Mouse (Mus musculus): ENCODE results near the gene Csde1. TPM values are rescaled to one million over a fixed set of nuclear protein-coding genes. Genes with fewer than 3 reads are reported as not detected.

Gene Csde1
- total RNA-seq, 2 experiments from 2014 or later: 384 to 408 TPM

DNA sequence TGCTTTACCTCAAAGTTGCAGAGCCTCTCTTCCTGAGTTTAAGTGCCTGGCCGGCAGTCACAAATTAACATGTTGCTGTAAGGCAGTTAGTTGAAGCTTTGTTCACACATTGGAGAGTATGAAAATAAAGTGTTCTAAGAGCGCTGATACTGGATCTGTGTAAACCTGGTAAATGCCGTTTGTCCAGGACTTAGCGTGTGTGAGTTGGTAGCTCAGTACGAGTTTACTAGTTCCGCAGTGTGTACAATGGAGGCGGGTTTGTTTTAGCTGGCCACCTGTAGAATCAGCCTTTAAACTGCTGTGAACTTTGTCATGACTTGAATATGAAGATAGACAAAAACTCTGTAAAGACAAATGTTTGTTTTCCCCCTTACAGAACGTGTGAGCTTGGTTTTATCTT, 46.7 kb downstream of the Csde1 start:
- DNase-seq: no peak

- DNase-seq: no peak
Measured at GRCm38 (mm10) chr3:103068971-103069370, 48.7 kb downstream of the Csde1 start.

DNA sequence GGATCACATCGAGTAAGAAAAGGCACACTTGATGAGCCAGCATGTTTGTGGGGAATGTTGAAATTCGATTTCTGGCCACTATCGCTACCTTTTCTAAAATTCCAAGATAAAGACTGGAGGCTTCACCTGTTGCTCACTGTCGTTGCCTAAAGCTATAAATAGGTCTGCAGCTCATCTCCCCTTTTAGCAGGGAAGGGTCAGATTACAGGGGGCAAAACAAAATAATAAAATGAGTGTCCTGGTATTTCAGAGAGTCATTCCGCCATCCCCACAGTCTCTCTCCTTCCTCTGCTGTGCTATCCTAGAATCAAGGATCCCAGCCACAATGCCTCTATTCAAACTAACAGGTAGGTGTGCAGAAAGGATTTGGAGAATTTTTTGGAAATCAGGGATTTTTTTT, 53.5 kb downstream of the Csde1 start, which contains the start of gene Ampd1:
Gene Ampd1 (plus strand): TSS at position 244 of the 400 bp plus-strand sequence.
- DNase-seq: no peak

GRCm38 (mm10) chr3:103075871-103076270, 55.6 kb downstream of the Csde1 start:
- DNase-seq: no peak

DNA sequence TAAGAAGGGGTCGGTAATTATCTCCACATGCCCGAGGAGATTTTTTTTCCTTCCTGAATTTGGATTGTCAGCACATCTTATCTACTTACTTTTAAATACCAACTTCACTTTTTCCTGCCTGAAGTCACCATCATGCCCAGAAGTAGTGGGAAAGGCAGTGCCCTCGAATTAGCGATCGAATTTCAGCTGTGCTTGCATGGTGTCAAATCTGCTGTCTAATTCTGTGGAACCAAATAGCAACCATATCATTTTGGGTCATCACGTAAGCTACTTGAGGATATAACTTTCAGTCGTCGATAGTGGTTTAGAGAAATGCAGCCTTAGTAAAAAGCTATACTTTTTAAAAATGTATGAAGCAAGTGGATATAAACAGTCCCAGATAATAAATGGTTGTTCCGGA, 56.2 kb downstream of the Csde1 start:
- no peak for DNase-seq

DNA sequence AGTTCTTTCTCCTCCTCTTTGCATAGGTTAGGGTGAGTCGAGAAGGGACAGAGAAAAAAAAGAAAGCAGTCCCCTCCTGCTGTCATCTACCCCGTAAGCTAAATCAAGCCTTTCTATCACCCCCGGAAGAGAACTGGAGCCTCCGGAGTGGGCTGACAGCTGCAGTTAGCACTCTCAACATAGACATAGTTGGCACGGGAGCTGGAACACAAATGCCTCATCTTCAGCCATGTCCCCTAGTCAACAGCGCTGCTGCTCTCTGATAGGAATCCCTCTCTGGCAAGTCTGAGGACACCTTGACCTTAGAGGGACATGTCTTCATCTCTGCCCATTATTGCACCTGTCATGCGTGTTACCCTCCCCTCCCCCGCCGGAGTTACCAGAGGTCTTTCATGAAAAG, 59.1 kb downstream of the Csde1 start:
- DNase-seq: peak; percentile 5

DNA sequence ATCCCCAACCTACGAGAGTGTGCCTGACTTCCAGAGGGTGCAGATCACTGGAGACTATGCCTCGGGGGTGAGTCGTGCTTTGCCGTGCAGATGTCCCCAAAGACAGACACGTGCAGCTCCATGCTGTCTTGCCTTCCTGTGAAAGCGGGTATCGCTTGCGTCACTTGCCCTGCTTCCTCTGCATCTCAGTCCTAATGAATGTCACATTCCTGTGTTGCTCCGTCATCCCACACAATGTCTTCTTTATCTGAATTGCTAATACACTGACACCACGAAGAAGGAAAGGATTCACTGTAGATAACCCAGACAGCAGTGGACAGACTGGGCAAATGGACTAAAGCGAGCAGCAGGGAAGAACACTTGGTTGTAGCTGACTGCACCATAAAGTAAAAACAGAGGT, 60.8 kb downstream of the Csde1 start:
- DNase-seq: no peak

- DNase-seq: no peak
Measured at GRCm38 (mm10) chr3:103081861-103082453, 61.7 kb downstream of the Csde1 start.

- DNase-seq: no peak
Measured at GRCm38 (mm10) chr3:103082761-103083160, 62.5 kb downstream of the Csde1 start.

GRCm38 (mm10) chr3:103085986-103086385, 65.8 kb downstream of the Csde1 start:
- no peak for DNase-seq

DNA sequence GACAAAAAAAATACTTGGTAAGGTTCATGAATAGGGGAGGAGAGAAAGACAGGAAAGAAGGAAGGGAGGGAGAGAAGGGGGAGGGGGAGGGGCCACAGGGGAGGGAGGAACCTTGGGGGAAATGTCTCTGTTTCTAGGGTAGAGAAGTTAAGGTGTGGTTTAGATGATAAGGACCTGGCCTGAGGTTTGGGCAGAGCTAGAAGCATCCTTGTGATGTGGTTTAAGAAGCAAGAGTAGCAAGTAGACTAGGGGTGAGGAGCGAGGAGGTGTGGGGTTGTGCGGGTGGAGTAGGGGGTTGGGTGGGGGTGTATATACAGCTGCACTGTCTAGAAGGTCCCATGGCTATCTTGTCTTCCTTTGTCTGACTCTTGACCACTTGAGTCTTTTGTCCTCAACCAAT, 71.5 kb downstream of the Csde1 start:
- DNase-seq: no peak

- DNase-seq: no peak
Measured at GRCm38 (mm10) chr3:103098662-103099061, 78.4 kb downstream of the Csde1 start.

GRCm38 (mm10) chr3:103099667-103100066, 79.4 kb downstream of the Csde1 start:
- DNase-seq: no peak

DNA sequence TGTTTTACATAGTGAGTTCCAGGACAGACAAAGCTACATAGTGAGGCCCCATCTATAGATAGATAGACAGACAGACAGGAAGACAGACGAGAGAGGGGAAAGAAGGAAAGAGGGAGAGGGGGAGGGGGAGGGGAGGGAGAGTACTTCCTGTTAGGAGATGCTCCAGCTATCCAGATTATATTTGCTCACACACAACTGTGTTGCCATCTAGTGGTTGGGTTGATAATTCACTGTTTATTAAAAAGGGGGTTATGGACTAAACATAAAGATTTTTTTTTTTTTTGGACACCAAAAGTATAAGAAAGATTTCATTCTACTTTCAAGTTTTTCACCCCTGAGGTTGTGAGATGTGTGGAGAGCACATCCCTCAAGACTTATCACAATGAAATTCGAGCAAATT, 80.5 kb downstream of the Csde1 start:
- no peak for DNase-seq

- no peak for DNase-seq
Measured at GRCm38 (mm10) chr3:103101194-103101593, 81.0 kb downstream of the Csde1 start.

DNA sequence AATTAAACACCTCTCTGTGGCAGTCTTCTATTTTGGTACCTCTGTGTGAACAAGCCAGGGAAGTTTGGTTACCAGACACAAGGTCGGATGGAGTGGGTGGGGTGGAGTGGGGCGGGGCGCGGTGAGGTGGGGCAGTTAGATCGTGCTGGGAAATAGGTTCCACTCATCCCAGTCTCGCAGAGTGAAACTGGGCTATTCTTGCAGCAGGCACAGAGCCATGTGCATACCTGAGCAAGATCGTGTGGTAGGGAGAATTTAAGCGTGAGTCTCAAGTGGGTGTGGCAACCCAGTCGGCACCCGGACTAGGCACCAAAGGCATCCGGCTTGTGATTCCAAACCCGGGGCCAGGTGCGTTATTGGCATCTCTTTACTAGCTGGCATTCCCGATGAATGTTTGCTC, 81.7 kb downstream of the Csde1 start:
- DNase-seq: peak; percentile 14

DNA sequence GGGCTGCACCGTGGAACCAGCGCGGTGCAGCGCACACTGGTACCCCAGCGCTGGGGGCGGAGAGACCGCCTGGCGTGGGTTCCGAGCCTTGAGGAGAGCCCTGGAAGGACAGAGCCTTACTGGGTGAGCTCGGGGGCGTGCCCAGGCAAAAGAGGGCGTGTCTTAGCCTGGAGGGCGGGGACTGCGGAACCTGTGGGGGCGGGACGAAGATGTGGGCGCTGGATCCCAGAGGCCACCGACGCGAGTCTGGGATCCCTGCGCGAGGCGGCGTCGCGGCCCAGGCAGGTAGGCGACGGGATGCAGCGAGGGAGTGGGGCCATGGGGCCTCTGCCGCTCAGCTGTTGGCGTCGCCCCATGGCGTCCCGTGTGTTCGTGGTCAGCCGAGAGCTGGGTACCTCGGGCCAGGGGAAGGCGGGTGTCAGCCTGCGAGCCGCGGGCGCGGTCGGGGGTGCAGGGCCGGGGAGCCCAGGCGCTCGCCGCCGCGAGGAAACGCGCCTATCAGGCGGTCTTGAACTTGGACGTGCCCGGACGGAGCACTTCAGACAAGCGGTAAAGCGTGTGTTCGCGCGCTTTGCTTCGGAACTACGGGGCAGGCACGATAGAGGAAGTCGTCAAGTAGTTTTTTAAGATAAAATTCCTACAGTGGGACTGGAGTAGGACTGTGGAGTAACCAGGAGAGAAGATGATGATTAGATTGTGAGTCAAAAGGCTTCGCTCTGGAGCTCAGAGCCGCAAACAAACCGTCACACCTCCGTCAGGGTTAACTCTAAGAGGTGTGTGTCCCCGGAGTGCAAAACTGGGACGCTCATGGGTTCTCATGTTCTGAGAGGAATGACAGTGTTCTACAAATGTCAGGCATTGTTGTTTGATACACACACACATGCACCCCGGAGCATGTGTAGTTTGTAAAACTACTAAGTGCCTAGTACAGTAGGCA, 82.5 kb downstream of the Csde1 start, which contains the start of gene Dennd2c:
Gene Dennd2c (plus strand): TSS at position 151 of the 937 bp plus-strand sequence.
- peak; percentile 98 for DNase-seq

Other genes starting within 250 kb of the Csde1 start
- gene Tshb, start 237.7 kb upstream of the Csde1 start, total RNA-seq (2021): not detected
- gene Sycp1, start 84.3 kb upstream of the Csde1 start, total RNA-seq (2021): not detected
- gene Nr1h5, start 56.3 kb upstream of the Csde1 start, total RNA-seq (2021): not detected
- gene Sike1, start 24.7 kb upstream of the Csde1 start, total RNA-seq (2021): 100 to 1,000 TPM; 111 to 119 TPM
- gene Nras, start 37.9 kb downstream of the Csde1 start, total RNA-seq (2021): 100 to 1,000 TPM; 120 to 122 TPM
- under 1 TPM; 0.25 to 0.43 TPM for gene Ampd1, start 53.6 kb downstream of the Csde1 start, total RNA-seq (2021)
- 1 to 10 TPM; 3.6 to 4.3 TPM for gene Dennd2c, start 82.2 kb downstream of the Csde1 start, total RNA-seq (2021)
- gene Bcas2, start 151.2 kb downstream of the Csde1 start, total RNA-seq (2021): 10 to 100 TPM; 62.0 to 67.9 TPM

Measured in heart, postnatal 4 days (tissue).